Mouse (Mus musculus) heart, postnatal 4 days (tissue): ENCODE results near the gene Mag. TPM values are rescaled to one million over a fixed set of nuclear protein-coding genes. Genes with fewer than 3 reads are reported as not detected.
"Not testable (repeated sequence)": the region's sequence is repeated elsewhere in the genome, so short reads cannot be mapped to it uniquely, and the experiment has no call there.

ENCODE experiments used
- DNase-seq: peaks from one replicate; pipeline ENCODE4 v3.0.0; 2021
- total RNA-seq, 2 experiments: library from RNA; stranded (reverse); gene quantifications; 2 replicates each; pipeline ENCODE4 v1.2.3; 2021

The Mag gene
- total RNA-seq, result 1 to 10 TPM in 1 of 2 experiments, under 1 TPM in 1; 0.31 to 1.3 TPM

- DNase-seq, result no peak
Measured at GRCm38 (mm10) chr7:30914732-30915131, at the start of gene Mag. Mag (minus strand) TSS chr7:30914873.

- DNase-seq, result no peak
Measured at GRCm38 (mm10) chr7:30964366-30964765, 49.7 kb upstream of the Mag start.

GRCm38 (mm10) chr7:30962862-30963261 lies 48.2 kb upstream of the Mag start:
- DNase-seq, result no peak

GRCm38 (mm10) chr7:30959786-30960349 lies 45.2 kb upstream of the Mag start:
- DNase-seq, result no peak

- DNase-seq, result no peak
Measured at GRCm38 (mm10) chr7:30958866-30959487, 44.3 kb upstream of the Mag start.

- DNase-seq, result no peak
Measured at GRCm38 (mm10) chr7:30958109-30958865, 43.6 kb upstream of the Mag start.

GRCm38 (mm10) chr7:30957367-30957783 lies 42.7 kb upstream of the Mag start:
- peak; percentile 94 for DNase-seq

- DNase-seq, result peak; percentile 84
Measured at GRCm38 (mm10) chr7:30956756-30957366, 42.2 kb upstream of the Mag start, which contains the start of gene Usf2. Usf2 (minus strand) TSS chr7:30956803.

- DNase-seq, result peak; percentile 52
Measured at GRCm38 (mm10) chr7:30956357-30956751, 41.7 kb upstream of the Mag start.

GRCm38 (mm10) chr7:30955584-30956356 lies 41.1 kb upstream of the Mag start:
- peak; percentile 95 for DNase-seq

GRCm38 (mm10) chr7:30954971-30955520 lies 40.4 kb upstream of the Mag start:
- DNase-seq, result no peak

- no peak for DNase-seq
Measured at GRCm38 (mm10) chr7:30954036-30954435, 39.4 kb upstream of the Mag start.

- DNase-seq, result no peak
Measured at GRCm38 (mm10) chr7:30953459-30953858, 38.8 kb upstream of the Mag start.

GRCm38 (mm10) chr7:30952441-30953265 lies 38.0 kb upstream of the Mag start:
- DNase-seq, result no peak

GRCm38 (mm10) chr7:30949902-30950301 lies 35.2 kb upstream of the Mag start:
- not testable (repeated sequence) for DNase-seq

- DNase-seq, result no peak
Measured at GRCm38 (mm10) chr7:30945876-30946275, 31.2 kb upstream of the Mag start.

- not testable (repeated sequence) for DNase-seq
Measured at GRCm38 (mm10) chr7:30945466-30945865, 30.8 kb upstream of the Mag start.

GRCm38 (mm10) chr7:30944706-30945105 lies 30.0 kb upstream of the Mag start:
- DNase-seq, result not testable (repeated sequence)

- no peak for DNase-seq
Measured at GRCm38 (mm10) chr7:30943909-30944635, 29.4 kb upstream of the Mag start, which contains the start of gene Hamp. Hamp (minus strand) TSS chr7:30944032.

GRCm38 (mm10) chr7:30942365-30942764 lies 27.7 kb upstream of the Mag start:
- not testable (repeated sequence) for DNase-seq
